Mouse (Mus musculus): ENCODE measurements around the gene Prkce.

The Prkce gene

DNA sequence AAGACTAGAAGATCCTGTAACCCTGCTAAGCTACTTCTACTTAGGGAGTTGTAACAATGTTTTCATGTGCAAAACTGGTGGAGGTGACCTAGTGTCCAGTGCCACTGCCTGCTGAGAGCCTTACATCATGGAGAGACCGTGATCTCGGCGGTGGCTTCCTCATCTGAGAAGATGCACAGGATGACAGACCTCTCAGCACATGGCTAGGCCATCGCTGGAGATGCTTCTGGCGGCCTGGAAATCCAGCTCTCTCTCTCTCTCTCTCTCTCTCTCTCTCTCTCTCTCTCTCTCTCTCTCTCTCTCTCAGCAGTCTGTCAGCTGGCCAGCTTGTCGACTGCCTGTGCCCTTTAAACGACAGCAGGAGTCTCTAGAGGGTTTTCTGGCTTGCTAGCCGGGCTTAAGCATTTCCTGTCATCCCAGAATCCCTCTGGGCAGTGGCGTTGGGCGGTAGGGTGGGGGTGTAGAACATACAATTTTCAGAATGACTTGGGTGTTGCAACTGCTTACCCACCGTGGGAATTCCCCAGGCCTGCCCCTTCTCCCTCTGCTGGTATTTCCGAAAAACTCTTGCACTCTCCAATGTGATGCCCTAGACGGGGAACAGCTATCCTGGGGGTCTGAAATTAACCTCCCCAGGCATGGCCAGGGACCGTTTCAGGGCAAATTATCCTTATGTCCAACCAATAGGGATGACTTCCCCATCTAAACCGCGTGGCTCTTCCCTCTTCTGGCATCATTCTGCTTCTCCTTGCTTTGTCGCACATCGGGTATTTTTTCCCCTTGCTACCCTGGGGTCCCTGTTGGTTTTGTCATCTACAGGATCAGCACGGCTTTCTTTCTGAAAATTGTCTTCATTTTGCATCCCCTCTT, 340.0 kb downstream of the Prkce start:
- in situ Hi-C loops (cut with MboI, MseI) = no loop called here

DNA sequence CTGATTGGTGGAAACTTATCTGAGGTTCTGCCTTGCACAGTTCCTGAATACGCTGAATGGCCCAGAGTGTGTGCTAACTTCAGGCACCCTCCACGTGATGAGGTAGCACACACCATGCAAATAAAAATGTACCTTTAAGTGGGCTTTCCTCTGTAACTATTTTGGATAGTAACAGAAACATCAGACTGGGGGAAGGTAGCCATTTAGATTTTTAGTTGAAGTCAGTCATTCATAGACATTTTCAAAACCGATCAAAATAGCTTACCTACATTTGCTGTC, 340.6 kb downstream of the Prkce start:
- in situ Hi-C loops (cut with MboI, MseI) = no loop called here

DNA sequence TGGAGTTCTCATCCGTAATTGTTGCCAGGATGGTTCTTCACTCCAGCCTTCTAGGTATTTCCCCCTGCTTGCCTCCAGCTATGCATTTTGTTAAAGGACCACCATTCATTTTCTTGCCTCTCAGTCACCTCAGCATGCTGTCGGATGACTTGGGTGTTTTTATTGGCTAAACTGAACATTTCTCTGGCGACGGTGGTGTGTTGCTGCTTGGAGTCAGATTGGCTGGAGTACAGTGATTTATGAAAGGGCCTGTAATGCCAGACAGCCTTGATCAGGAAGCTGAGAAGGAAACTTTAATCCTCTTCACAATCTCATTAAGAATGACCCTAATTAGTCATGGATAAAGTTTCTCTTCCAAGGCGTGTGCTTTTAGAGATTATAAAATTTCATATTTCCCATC, 342.3 kb downstream of the Prkce start:
- in situ Hi-C loops (cut with MboI, MseI) = no loop called here

DNA sequence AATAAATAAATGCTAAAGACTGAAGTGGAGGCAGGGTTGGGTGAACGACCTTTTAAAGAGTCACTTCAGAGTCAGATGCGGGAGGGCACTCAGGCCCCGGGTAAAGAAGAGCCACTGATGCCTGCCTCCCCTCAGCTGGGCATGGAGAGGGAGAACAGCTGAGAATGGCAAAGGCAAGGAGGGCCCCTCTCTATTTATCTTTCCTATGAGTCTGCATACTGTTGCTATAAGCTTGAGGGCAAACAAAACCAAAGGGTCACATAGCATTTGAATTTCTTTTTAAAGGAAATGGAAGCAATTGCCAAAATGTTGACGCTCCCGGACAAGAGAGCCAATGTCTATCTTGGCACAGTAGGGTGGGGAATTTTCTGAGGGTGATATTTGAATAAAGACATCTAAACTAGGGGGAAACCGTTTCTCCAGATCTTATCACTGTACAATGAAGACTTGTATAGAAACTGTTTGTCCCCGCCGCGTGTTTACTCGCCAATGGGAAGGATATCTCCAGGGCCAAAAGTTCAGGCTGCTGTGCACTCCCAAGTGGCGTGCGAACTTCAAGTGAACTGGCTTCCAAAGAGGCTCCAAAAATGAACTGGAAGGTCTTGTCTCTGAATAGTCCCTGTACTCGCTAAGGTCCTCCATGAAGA, 347.5 kb downstream of the Prkce start:
- in situ Hi-C loops (cut with MboI, MseI) = no loop called here

DNA sequence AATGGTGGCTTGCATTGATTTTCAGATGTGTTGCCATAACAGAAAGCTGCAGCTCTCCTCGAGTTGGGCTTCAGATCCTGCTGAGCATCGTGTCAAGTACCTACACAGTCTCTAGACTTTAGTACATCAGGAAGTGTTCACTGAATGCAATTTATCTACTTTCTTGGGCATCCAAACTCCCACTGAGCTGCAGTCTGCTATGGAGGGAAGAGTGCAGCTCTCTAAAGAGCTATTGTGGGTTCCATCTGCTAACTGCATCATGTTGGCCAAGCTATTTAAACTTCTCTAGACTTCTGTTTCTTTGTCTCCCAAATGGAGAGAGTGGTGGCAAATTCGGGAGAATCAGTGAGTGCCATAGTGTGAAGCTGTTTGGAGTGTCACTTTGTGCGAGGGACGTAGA, 349.0 kb downstream of the Prkce start:
- in situ Hi-C loops (cut with MboI, MseI) = no loop called here

DNA sequence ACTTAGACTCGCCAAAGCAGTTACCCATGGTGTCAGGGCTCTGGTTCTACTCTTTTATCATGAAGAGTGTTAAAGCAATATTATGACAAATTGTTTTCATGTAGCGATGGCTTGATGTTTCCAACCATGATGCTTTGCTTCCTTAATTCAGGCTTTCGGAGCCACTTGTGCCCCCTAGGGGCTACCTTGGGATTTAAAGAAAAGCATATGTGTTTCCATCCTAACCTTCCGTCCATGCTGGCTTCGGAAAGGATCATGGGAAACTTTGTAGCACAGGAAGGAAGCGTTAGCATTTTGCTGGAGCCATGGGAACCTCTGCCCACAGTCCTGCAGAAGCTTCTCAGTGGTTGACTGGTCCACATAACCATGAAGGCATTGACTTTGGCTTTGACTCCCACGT, 351.0 kb downstream of the Prkce start:
- in situ Hi-C loops (cut with MboI, MseI) = no loop called here

DNA sequence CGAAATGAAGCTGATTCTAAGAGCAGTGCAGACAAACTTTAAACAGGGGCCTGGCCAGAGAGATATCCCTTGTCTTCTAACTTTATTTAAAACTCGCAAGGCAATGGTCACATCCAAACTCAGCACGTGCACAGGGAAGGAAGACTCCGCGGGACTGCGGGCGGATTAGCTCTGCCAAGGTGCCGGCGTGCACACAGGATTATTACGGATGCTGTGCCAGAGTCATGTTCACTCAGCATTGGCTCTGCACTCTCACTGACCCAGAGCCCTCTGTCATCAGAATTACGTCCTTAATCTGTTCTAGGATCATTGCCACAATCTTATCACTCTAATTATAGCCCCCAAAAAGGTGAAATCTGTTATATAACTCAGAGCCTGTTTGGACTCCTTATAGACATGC, 353.7 kb downstream of the Prkce start:
- in situ Hi-C loops (cut with MboI, MseI) = no loop called here

DNA sequence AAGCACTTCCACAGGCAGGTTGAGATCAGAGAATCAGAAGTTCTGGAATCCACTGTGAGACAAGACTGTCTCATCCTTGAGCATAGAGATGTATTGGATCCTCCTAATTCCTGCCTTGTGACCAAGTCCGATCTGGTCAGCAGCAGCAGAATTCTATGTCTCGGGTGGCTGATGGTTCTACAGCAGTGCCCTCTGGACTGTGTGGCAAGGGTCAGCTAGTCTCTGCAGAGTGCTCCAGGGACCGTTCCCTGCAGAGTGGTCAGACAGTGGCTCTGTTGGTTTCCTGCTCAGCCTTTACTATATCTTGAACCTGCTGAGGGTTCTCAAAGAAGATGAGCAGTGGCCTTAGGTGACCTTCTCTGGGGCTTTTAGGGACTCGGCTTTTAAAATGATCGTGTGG, 355.1 kb downstream of the Prkce start:
- in situ Hi-C loops (cut with MboI, MseI) = no loop called here

DNA sequence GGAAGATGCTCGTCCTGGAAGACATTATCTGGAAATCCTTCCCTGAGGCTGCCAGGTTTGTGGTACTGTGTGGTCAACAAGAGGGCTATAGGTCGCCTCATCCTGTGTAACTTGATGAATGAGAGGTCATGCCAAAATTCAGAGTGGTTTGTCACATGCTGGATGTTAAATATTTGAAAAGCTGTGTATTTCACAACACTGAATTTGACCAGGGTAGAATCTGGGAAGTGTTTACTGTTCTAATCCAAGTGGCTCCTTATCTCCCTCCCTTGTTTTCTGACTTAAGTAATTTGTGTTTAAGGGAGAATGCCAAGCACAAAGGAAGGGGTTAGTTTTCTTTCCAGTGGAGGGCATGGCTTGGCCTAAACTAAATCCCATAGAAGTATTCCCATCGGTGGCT, 355.8 kb downstream of the Prkce start:
- in situ Hi-C loops (cut with MboI, MseI) = no loop called here

DNA sequence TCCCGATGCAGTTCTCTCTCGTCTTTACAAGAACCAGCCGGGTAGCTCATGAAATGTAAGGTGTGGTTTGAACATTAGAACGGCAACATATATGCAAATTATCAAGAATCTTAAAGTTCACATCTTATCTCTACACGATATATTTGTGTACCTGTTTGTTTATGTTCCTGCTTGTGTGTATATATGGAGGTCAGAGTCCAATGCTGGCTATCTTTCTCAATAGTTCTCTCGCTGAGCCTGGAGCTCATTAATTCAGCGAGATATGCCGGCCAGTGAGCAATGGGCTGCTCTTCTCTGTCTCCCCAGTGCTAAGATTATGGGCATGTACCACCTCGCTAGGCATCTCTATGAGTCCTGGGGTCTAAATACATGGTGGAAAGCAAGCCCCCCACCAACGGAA, 356.3 kb downstream of the Prkce start:
- in situ Hi-C loops (cut with MboI, MseI) = no loop called here

DNA sequence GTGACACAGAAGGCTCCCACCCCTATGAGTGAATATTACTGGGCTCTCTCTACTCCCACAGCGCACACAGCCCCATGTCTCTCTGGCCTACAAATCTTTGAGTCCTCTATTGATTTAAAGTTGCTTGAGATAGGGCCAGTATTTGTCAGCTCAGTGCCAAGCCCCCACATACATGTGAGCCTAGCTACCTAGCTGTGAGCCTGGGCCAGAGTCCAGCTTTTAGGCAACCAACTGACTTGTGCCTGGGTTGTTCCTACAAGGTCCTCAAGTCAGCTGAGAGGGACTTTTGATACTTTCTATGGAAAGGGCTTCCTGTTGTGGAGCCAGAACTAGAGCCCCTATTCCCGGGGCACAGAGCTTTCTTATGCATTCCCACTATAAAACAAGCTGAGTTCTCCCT, 357.5 kb downstream of the Prkce start:
- in situ Hi-C loops (cut with MboI, MseI) = no loop called here

DNA sequence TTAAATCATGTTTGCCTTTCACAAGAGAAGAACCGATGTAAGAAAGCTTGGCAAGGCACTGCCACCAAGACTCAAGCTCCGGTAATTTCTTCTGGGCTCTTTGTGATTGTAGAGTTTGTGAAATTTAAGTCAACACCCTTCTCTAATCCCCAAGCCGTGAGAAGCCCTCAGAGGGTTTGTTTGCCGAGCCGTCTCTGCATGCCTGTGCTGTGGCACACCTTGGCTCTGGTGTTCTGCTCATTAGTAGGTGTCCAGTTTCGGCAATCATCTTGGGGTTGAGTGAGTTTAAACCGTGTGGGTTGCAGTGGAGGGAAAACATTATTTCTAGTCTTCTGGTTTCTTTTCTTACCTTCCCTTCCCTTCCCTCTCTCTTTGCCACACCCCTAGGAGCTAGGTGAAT, 358.4 kb downstream of the Prkce start:
- in situ Hi-C loops (cut with MboI, MseI) = no loop called here

DNA sequence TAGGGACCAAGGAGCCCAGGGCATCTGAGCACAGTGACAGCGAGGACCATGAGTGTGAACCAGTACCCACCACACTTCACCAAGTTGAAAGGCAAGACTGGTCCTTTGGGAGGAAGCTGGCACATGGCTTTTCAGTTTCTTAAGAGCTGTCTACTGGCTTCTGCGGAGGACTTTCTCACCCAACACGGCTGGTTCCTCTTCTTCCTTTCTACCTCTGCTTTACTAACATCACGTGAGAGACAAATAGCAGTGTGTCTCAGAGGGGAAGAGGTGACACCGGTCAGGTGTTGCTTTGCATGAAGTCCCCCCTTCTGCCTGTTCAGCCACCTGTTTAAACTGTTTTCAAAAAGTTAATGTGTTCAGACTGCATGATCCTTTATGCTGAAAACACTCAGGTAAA, 359.7 kb downstream of the Prkce start:
- in situ Hi-C loops (cut with MboI, MseI) = no loop called here

DNA sequence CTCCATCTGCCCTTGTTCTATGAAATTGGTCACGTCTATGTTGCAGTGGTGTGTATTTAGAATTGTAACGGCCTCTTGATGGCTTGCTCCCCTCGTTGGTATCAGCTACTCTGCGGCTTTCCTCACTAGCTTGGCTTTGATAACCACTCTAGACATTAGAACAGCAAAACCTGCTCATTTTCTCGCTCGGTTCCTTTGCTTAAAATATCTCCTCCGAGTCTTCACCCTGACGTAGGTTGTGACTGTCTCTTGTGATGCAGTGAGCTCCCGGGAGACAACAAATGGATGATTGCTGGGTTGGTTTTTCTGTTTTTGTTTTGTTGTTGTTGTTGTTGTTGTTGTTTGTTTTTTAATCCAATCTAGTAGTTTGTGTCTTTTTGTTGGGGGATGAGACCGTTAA, 361.4 kb downstream of the Prkce start:
- in situ Hi-C loops (cut with MboI, MseI) = no loop called here

DNA sequence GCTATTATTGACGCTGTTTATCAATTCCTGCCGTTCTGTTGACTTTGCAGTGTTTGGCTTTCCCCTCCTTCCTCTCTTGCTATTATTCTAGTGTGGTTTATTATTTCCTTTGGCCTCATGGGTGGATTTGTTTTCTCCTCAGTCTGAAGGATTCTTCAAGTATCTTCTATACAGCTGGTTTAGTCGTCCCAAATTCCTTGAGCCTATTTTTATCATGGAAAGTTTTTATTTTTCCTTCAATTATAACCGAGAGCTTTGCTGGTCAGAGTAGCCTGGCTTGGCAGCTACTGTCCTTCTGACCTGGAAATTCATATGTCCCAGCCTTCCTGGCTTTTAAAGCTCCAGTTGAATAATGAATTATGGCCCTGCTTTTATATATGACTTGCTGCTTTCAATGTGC, 361.8 kb downstream of the Prkce start:
- in situ Hi-C loops (cut with MboI, MseI) = no loop called here

DNA sequence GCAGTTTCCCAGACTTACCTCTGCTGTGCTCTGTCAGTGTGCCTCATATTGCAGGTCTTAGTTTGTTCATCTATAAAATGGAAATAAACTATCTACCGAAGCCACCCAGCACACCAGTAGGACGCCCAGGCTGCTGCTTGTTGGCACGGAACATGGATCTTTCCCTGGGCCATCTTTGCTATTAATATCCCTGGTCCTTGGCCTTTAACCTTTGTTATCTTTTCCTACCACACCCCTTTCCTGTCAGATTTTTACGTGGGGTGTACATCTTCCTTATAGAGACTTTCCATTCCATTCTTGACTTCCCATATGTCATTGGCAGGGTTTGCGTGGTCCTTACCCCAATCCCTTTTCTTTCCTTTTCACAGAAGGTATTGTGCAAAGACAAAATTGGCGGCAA, 363.6 kb downstream of the Prkce start:
- in situ Hi-C loops (cut with MboI, MseI) = loop anchor here (5.0 kb wide), 1 partner anchor 376 kb away; no protein-coding TSS in a partner anchor

DNA sequence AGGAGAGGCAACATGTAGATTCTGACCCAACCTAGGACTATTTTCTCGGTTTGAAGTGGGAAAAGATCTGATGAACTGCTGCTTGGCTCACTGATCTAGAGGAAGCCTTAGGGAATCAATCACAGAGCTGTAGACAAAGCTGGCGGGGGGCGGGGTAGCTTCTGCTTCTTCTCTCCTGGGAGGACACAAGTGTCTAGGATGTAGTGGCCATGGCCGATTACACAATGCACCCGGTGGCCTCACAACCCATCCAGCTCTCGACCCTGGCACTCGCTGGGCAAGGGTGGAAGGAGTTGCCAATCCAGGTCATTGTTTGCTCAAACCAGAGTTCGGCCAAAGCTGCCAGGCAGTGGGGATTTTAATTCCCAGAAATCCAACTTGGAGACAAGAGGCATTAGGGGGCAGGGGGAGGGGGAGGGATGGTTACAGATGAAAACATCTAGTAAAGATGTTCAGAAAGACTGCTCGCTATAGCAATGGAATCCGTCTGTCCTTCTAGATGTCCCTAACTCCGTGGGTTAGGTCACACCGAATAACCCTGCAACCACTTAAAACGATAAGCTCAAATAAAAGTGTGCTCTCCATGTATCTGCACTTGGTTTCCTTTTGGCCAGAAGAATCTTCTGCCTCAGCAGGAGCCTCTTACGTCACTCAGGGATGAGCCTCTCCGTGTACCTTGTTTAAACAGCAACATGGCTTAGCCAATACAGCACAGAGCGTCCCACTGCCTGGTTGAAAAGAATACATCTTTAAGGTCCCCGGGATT, 365.4 kb downstream of the Prkce start:
- in situ Hi-C loops (cut with MboI, MseI) = loop anchor here (5.0 kb wide), 1 partner anchor 374 kb away; no protein-coding TSS in a partner anchor

DNA sequence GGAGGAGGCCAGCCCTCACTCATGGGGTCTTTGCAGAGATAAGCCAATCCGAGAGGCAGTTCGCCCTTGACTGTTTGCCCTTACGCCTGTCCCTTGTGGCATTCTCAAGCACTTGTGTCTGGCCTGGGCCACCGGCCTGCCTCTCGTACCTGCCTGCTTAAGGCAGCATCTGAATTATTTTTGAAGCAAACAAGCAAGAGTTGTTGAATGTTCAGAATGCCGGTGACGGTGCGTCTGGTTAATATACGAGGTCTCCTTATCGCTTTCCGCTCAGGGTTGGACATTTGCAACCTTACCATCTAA, 365.9 kb downstream of the Prkce start:
- in situ Hi-C loops (cut with MboI, MseI) = loop anchor here (5.0 kb wide), 1 partner anchor 374 kb away; no protein-coding TSS in a partner anchor

DNA sequence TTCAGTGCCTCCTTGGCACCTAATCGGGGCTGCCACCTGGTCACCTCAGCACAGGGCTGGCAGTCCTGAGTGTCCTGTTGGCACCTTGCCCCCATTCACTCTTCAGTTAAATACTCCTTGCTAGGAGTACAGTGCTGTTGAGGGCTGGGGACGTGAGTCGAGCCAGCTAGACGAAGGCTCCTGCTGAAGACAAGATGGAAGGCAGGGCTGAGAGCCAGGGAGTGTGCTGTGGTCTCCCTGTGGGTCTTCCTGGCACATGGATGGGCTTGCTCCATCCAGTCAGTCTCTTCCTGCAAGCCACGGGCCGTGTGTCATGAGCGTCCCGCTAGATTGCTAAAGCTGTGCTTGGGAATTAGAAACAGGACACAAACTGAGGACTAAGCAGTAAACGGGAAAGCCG, 367.5 kb downstream of the Prkce start:
- in situ Hi-C loops (cut with MboI, MseI) = no loop called here

DNA sequence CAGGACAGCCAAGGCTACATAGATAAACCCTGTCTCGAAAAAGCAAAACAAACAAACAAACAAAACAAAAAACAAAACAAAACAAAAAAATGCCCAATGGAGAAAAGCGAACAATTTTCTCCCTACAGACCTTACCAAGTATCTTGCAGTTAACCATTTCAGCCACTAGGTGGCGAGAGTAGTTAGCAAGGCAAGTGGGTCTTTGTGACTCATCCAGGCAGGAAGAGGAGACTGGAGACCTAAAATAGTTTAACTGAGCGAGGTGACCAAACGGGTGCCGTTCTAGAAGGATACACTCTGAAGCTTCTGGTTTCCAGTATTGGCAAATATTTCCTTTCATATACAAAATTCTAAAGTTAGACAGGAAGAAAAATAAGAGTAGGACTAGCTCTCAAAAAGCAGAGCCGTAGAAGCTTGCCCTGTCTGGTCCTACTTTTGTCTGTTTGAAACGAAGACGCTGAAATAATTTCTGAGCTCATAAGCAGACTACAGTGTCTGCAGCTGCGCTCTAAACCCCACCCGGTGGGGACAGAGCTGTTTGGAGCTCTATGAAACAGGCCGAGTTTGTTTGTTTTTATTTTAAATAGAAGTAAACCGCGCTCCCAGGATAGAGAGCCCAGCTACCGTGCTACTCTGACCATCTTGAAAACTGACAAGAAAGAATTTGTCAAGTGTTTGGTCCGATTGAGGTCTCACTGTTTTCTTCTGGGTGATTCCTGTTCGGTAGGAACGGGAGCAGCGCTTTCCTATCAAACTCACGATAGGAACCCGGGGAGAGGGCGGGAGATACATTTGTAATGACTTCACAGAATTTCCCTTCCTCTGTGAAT, 368.5 kb downstream of the Prkce start:
- in situ Hi-C loops (cut with MboI, MseI) = no loop called here

DNA sequence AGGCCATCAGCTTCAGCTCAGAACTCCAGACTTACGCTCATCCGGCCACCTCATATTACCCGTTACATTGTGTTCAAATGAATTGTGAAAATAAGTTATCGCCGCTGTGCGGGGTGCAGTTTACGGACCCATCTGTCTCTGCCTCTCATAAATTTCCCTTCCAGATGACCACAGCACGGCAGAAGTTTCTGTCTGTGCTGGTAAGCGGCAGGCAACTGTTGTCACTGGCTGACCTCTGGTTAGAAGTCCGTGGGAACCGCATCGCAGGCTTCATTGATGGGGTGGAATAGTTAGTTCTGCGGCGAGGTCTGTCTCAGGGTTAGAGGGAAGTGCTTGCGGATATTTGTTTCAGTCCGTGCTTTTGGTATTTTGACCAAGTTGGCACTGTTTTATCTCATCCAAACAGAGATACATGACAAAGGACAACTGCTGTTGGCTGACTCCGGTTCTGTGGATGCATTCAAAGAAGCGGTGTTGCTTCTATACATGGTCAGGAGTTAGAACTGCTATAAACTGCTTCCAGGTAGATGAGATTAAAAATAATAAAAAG, 372.4 kb downstream of the Prkce start:
- in situ Hi-C loops (cut with MboI, MseI) = no loop called here

DNA sequence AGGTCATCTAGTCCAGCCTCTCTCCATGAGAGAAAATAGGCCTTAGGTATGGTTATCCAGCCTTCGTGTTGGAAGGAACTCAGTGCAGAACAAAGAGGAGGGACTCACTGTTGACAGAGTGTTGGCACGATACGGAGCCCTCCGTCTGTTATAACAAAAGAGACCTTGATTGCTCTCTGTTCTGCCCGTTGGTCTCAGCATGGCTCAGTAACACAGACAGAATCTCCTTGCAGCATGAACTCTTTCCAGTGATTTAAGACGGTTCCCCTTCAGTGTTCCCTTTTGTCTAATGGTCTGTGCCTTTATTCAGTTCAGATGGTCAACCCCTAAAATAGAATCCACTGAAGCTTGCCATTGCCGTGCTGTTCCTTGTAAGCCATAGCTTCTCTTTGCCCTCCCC, 378.9 kb downstream of the Prkce start:
- in situ Hi-C loops (cut with MboI, MseI) = no loop called here
